Mouse (Mus musculus): ENCODE measurements around the gene Fbxl13. TPM values are rescaled to one million over a fixed set of nuclear protein-coding genes. Genes with fewer than 3 reads are reported as not detected.

The Fbxl13 gene
- total and polyA plus RNA-seq, 3 experiments, result 0.14 to 0.30 (median 0.19) TPM

- TF ChIP-seq POLR2AphosphoS2 (IDR thresholded peaks at IDR 0.05; ENCODE audit: low read depth, low read length) (no peak), KAT2A (IDR thresholded peaks at IDR 0.05; ENCODE audit: insufficient replicate concordance, low read length) (no peak)
- in situ Hi-C loops (cut with MboI; ENCODE audit: low pct_ligation_motif_present, low pct_unique_long_range_greater_than_20kb, low sequenced_read_pairs), result no loop called here
- H3K4me3 ChIP-seq (replicated peaks in 1 of 3; ENCODE audit: low read depth in 2 of 3, low read length in 2 of 3, poor library complexity in 1 of 3), result no peak overlapping the region
- no peaks in the 10 kb centered on the region for H3K79me2 ChIP-seq (replicated peaks; ENCODE audit: control insufficient read depth, extremely low read depth, insufficient read depth, poor library complexity, severe bottlenecking)
- no peaks in the 10 kb centered on the region for H3K36me3 ChIP-seq (replicated peaks in 1 of 2; ENCODE audit: control insufficient read depth in 1 of 2, insufficient read depth in 1 of 2, low read length in 1 of 2)
- H3K4me2 ChIP-seq (ENCODE audit: insufficient read depth, low read depth, poor library complexity, severe bottlenecking), result no peak overlapping the region
- DNase-seq (ENCODE audit: extremely low read depth), result no peak
- dilution Hi-C loops (cut with MboI; ENCODE audit: extremely low pct_ligation_motif_present, extremely low pct_unique_long_range_greater_than_20kb, low sequenced_read_pairs), result no loop called here
- no peaks in the 10 kb centered on the region for H3K9me3 ChIP-seq (replicated peaks; ENCODE audit: low read length)
- H3K9ac ChIP-seq (ENCODE audit: insufficient read depth, low read depth), result no peak overlapping the region
- H3K27ac ChIP-seq (ENCODE audit: insufficient read depth, low read depth), result no peak overlapping the region
- H3K27me3 ChIP-seq (replicated peaks), result no peaks in the 10 kb centered on the region
- peaks cover 0 to 10% of the 10 kb centered on the region in 2 experiments; a peak in 2 of 4 replicates for H3K4me1 ChIP-seq (ENCODE audit: control insufficient read depth in 1 of 2, insufficient read depth in 2 of 2)
These were observed 70.8 kb downstream of the Fbxl13 start for GRCm38 (mm10) chr5:21574386-21575209.

GRCm38 (mm10) chr5:21572764-21573416, 72.5 kb downstream of the Fbxl13 start:
- in situ Hi-C loops (cut with MboI; ENCODE audit: low pct_ligation_motif_present, low pct_unique_long_range_greater_than_20kb, low sequenced_read_pairs) (no loop called here), dilution Hi-C loops (cut with MboI; ENCODE audit: extremely low pct_ligation_motif_present, extremely low pct_unique_long_range_greater_than_20kb, low sequenced_read_pairs) (no loop called here)
- Histone ChIP-seq H3K79me2 (replicated peaks; ENCODE audit: control insufficient read depth, extremely low read depth, insufficient read depth, poor library complexity, severe bottlenecking) (no peaks in the 10 kb centered on the region), H3K27me3 (replicated peaks) (no peaks in the 10 kb centered on the region), H3K4me1 (ENCODE audit: control insufficient read depth in 1 of 2, insufficient read depth in 2 of 2) (peaks cover 0 to 8% of the 10 kb centered on the region in 2 experiments; a peak in 2 of 4 replicates), H3K4me2 (ENCODE audit: insufficient read depth, low read depth, poor library complexity, severe bottlenecking) (no peak overlapping the region), H3K36me3 (replicated peaks in 1 of 2; ENCODE audit: control insufficient read depth in 1 of 2, insufficient read depth in 1 of 2, low read length in 1 of 2) (no peaks in the 10 kb centered on the region), H3K9ac (ENCODE audit: insufficient read depth, low read depth) (no peak overlapping the region), H3K9me3 (replicated peaks; ENCODE audit: low read length) (no peaks in the 10 kb centered on the region), H3K4me3 (replicated peaks in 1 of 3; ENCODE audit: low read depth in 2 of 3, low read length in 2 of 3, poor library complexity in 1 of 3) (no peak overlapping the region), H3K27ac (ENCODE audit: insufficient read depth, low read depth) (no peak overlapping the region)
- TF ChIP-seq JUN (IDR thresholded peaks at IDR 0.05; ENCODE audit: insufficient read depth, low read depth, low read length) (no peak), SMC3 (IDR thresholded peaks at IDR 0.05; ENCODE audit: low read depth, low read length) (no peak), ZKSCAN1 (IDR thresholded peaks at IDR 0.05; ENCODE audit: borderline replicate concordance, low read depth, low read length) (no peak), MYC (IDR thresholded peaks at IDR 0.05; ENCODE audit: low read depth, low read length) (no peak), POLR2AphosphoS2 (IDR thresholded peaks at IDR 0.05; ENCODE audit: low read depth, low read length) (no peak), ZC3H11A (IDR thresholded peaks at IDR 0.05; ENCODE audit: low read depth, low read length) (no peak), TBP (conservative IDR thresholded peaks at IDR 0.05; ENCODE audit: low read depth, low read length) (no peak), NELFE (IDR thresholded peaks at IDR 0.05; ENCODE audit: low read depth, low read length) (no peak), ZNF384 (IDR thresholded peaks at IDR 0.05; ENCODE audit: low read depth, low read length) (no peak), ZMIZ1 (IDR thresholded peaks at IDR 0.05; ENCODE audit: low read depth, low read length) (no peak), USF1 (IDR thresholded peaks at IDR 0.05; ENCODE audit: low read depth, low read length) (no peak)
- no peak for DNase-seq (ENCODE audit: extremely low read depth)

All from CH12.LX (cell line).